Mouse (Mus musculus) kidney, adult 2 months (tissue): ENCODE results near the gene Fkbp14.

ENCODE experiments used
- CTCF ChIP-seq: fragments of 200-500 bp; conservative IDR thresholded peaks from 2 replicates; pipeline ENCODE4 v1.5.1; 2011; ENCODE audit warnings: low read depth, mild to moderate bottlenecking, control low read depth, low read length, moderate library complexity, mixed read lengths; ENCODE audit not compliant: insufficient read depth, insufficient read length
- POLR2A ChIP-seq: fragments of 200-500 bp; IDR thresholded peaks from one replicate; pipeline ENCODE4 v1.6.1; 2011; ENCODE audit warnings: low read depth, low read length, control low read depth

DNA sequence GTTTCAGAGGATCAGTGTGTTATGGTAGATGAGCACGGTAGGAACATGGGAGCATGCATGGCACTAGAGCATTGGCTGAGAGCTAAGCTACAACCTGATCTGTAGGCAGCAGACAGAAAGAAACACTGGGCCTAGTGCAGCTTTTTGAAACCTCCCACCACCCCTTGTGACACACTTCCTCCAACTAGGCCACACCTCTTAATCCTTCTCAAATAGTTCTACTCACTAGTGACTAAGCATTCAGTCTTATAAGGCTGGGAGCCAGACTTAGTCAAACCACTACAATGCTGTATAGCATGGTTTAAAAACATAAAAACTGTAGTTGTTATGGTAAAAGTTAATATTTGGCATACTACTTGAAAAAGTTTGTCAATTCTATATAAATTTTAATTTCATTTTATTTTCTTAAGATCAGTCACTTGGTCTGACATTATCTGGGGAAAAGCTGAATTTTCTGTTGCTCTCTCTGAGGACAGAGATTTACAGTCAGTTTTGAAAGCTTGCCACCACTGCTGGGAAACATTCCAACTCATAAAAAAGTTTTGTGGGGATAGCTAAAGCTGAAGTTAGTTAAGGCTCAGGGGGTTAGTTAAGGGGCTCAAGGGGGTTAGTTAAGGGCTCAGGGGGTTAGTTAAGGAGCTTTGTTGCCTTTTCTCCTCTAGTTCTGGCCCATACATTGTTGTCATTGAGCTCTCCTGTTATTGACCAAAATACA is 7.0 kb upstream of the Fkbp14 start:
- TF ChIP-seq POLR2A (no peak), CTCF (no peak)
